Comparison of ENCODE assay signal across 8 mouse cellular contexts in genomic region chrX:7841163-7842162, GRCm38 (mm10). TPM values are rescaled to one million over a fixed set of nuclear protein-coding genes. Genes with fewer than 3 reads are reported as not detected.
DNase-seq lines count a peak whose midpoint lies in the region; ATAC-seq lines count a peak whose summit lies in the region.

Otud5 (plus strand) TSS chrX:7841364.

- peaks cover 5% of the 10 kb centered on the region for H3K4me1 ChIP-seq in hindbrain, embryonic 14.5 days (replicated peaks; ENCODE audit: control insufficient read depth, insufficient read depth, low read length)

- peak within 1 kb of the TSS; percentile 88 for H3K27ac ChIP-seq in hindbrain, embryonic 14.5 days

- DNase-seq in R1 (ENCODE audit: low read depth, low spot score): peak; percentile 98
- DNase-seq in cerebellum, postnatal 25 days: peak; percentile 92 to 95
- peak; percentile 69 to 81 for DNase-seq in frontal cortex, postnatal 25 days (ENCODE audit: low spot score in 2 of 2)
- DNase-seq in hindbrain, embryonic 14.5 days (ENCODE audit: low spot score): peak; percentile 89
- DNase-seq in layer of hippocampus, postnatal 36 days: peak; percentile 90 to 93
- peak; percentile 97 for DNase-seq in lung, postnatal 36 days
- DNase-seq in retina, postnatal 1 day: peak; percentile 97
- peak; percentile 72 to 91 for DNase-seq in urinary bladder, adult 18-20 months (ENCODE audit: low spot score in 2 of 2)

- H3K9me3 ChIP-seq in hindbrain, embryonic 14.5 days (ENCODE audit: control insufficient read depth, low read length): no peaks in the 10 kb centered on the region

- peak; percentile 96 for ATAC-seq in hindbrain, embryonic 14.5 days (ENCODE audit: low FRiP score)

- peak within 1 kb of the TSS; percentile 77 for H3K9ac ChIP-seq in hindbrain, embryonic 14.5 days

- peak within 1 kb of the TSS; percentile 70 for H3K4me3 ChIP-seq in hindbrain, embryonic 14.5 days (replicated peaks; ENCODE audit: low read length)

- H3K4me2 ChIP-seq in hindbrain, embryonic 14.5 days (replicated peaks): peak within 1 kb of the TSS; percentile 77

- no peaks in the 10 kb centered on the region for H3K27me3 ChIP-seq in hindbrain, embryonic 14.5 days (ENCODE audit: control insufficient read depth, insufficient read depth, low read length)

- WGBS in hindbrain, embryonic 14.5 days: 18% methylated on average over 74 of the region's 74 CpGs

- no peaks in the 10 kb centered on the region for H3K36me3 ChIP-seq in hindbrain, embryonic 14.5 days (replicated peaks; ENCODE audit: control insufficient read depth, insufficient read depth)

RNA-seq across cellular contexts. Expression of gene Otud5, which starts in this region (rescaled TPM):
- 29.3 and 30.8 TPM in 2 replicates for polyA plus RNA-seq in hindbrain, embryonic 14.5 days (2014; fragmentation: Nextera tagmentation; extraction: Ambion mirVana)
- 10 to 100 TPM; 79.8 to 82.6 TPM for total RNA-seq in layer of hippocampus, postnatal 36 days (2021)

Comparison
In these comparisons a context has a peak if more than half of its experiments do, and no peak if none do; other contexts are left out.
1. Peak in every context shown above with its lines: DNase-seq, ATAC-seq, H3K4me3 ChIP-seq and H3K27ac ChIP-seq.